Mouse (Mus musculus): ENCODE measurements at regions not wholly inside any gene's neighbourhood (a gene's known extent, or its start where the extent isn't known, plus 50 kb on each side); places are given as distances from the start of the nearest gene placed in this dataset.
"Not testable (repeated sequence)": the region's sequence is repeated elsewhere in the genome, so short reads cannot be mapped to it uniquely, and the experiment has no call there.

- no peaks in the 10 kb centered on the region for H3K9me3 ChIP-seq (replicated peaks; ENCODE audit: control insufficient read depth, low read length, poor library complexity, severe bottlenecking)
- no peak for ATAC-seq
- no peak overlapping the region for H3K9ac ChIP-seq (ENCODE audit: low read depth, low read length)
- peaks cover 9% of the 10 kb centered on the region for H3K4me1 ChIP-seq (ENCODE audit: control insufficient read depth, insufficient read depth, low read length)
- WGBS = 73% methylated on average over 7 of the region's 7 CpGs
- no peak overlapping the region for H3K4me3 ChIP-seq (ENCODE audit: low read depth, low read length)
- H3K36me3 ChIP-seq (ENCODE audit: control insufficient read depth, insufficient read depth, low read length) = no peaks in the 10 kb centered on the region
- H3K4me2 ChIP-seq (ENCODE audit: low read length) = no peak overlapping the region
- H3K27me3 ChIP-seq (ENCODE audit: control insufficient read depth, insufficient read depth, low read depth, low read length) = no peaks in the 10 kb centered on the region
- no peak overlapping the region for H3K27ac ChIP-seq (ENCODE audit: low read length)
These were observed 228.9 kb upstream of the Pbx1 start for GRCm38 (mm10) chr1:168660956-168661355.

- no peak for ATAC-seq
- H3K4me1 ChIP-seq (ENCODE audit: control insufficient read depth, insufficient read depth, low read length) = peaks cover 9% of the 10 kb centered on the region
- no peak overlapping the region for H3K9ac ChIP-seq (ENCODE audit: low read depth, low read length)
- H3K36me3 ChIP-seq (ENCODE audit: control insufficient read depth, insufficient read depth, low read length) = no peaks in the 10 kb centered on the region
- no peak overlapping the region for H3K4me2 ChIP-seq (ENCODE audit: low read length)
- WGBS = 82% methylated on average over 5 of the region's 5 CpGs
- H3K9me3 ChIP-seq (replicated peaks; ENCODE audit: control insufficient read depth, low read length, poor library complexity, severe bottlenecking) = no peaks in the 10 kb centered on the region
- H3K4me3 ChIP-seq (ENCODE audit: low read depth, low read length) = no peak overlapping the region
- no peaks in the 10 kb centered on the region for H3K27me3 ChIP-seq (ENCODE audit: control insufficient read depth, insufficient read depth, low read depth, low read length)
- no peak overlapping the region for H3K27ac ChIP-seq (ENCODE audit: low read length)
These were observed 227.5 kb upstream of the Pbx1 start for GRCm38 (mm10) chr1:168659578-168659977.

DNA sequence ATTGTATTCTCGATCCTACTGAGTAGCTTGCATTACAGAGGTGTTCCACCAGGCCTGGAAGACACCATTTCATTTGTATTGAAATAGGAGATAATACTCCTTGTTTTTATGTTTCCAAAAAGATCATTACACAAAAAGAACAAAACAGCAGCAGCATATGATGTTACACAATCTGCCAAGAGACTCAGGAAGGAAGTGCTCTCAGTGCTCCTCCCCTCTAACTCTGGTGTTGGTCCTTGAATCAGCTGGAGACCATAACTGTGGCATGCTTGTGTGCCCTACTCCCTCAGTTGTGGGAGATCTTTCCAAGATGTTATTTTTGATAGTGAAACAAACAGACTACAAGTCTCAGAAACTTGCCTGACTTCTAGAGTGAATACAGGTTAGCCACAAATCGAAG, 200.8 kb upstream of the Pbx1 start:
- WGBS = 92% methylated on average over 2 of the region's 2 CpGs
- Histone ChIP-seq H3K9me3 (replicated peaks; ENCODE audit: control insufficient read depth, low read length, poor library complexity, severe bottlenecking) (no peaks in the 10 kb centered on the region), H3K9ac (ENCODE audit: low read depth, low read length) (no peak overlapping the region), H3K4me2 (ENCODE audit: low read length) (no peak overlapping the region), H3K4me1 (ENCODE audit: control insufficient read depth, insufficient read depth, low read length) (no peaks in the 10 kb centered on the region), H3K27ac (ENCODE audit: low read length) (no peak overlapping the region), H3K4me3 (ENCODE audit: low read depth, low read length) (no peak overlapping the region), H3K36me3 (ENCODE audit: control insufficient read depth, insufficient read depth, low read length) (no peaks in the 10 kb centered on the region), H3K27me3 (ENCODE audit: control insufficient read depth, insufficient read depth, low read depth, low read length) (no peaks in the 10 kb centered on the region)
- ATAC-seq = no peak

GRCm38 (mm10) chr1:168631979-168632378, 199.9 kb upstream of the Pbx1 start:
- WGBS = 62% methylated on average over 2 of the region's 2 CpGs
- no peak overlapping the region for H3K4me2 ChIP-seq (ENCODE audit: low read length)
- ATAC-seq = no peak

DNA sequence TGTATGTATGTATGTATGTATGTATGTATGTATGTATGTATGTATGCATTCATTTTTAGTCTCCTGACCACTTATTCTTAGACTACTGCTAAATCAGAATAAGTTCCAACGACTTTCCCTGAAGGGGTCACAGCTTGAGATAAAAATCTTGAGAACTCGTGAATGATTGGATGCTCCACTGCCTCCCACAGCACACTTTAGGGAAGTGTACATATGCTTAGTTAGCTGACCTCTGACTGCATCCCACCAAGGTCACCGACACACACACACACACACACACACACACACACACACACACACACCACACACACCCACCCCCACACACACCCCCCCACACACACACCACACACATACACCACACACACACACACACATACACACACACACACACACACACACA, 169.9 kb upstream of the Pbx1 start:
- H3K9me3 ChIP-seq (replicated peaks; ENCODE audit: control insufficient read depth, low read length, poor library complexity, severe bottlenecking); H3K4me3 ChIP-seq (ENCODE audit: low read depth, low read length); ATAC-seq; H3K9ac ChIP-seq (ENCODE audit: low read depth, low read length); H3K27ac ChIP-seq (ENCODE audit: low read length); H3K4me2 ChIP-seq (ENCODE audit: low read length); H3K27me3 ChIP-seq (ENCODE audit: control insufficient read depth, insufficient read depth, low read depth, low read length); H3K36me3 ChIP-seq (ENCODE audit: control insufficient read depth, insufficient read depth, low read length): not testable (repeated sequence)
- H3K4me1 ChIP-seq (ENCODE audit: control insufficient read depth, insufficient read depth, low read length) = peaks cover 17% of the 10 kb centered on the region
- WGBS = 46% methylated on average over 2 of the region's 3 CpGs

More at GRCm38 (mm10) chr1:168631979-168632378, 199.9 kb upstream of the Pbx1 start:
- Histone ChIP-seq H3K4me3 (ENCODE audit: low read depth, low read length) (no peak overlapping the region), H3K9ac (ENCODE audit: low read depth, low read length) (no peak overlapping the region), H3K4me1 (ENCODE audit: control insufficient read depth, insufficient read depth, low read length) (no peaks in the 10 kb centered on the region), H3K27me3 (ENCODE audit: control insufficient read depth, insufficient read depth, low read depth, low read length) (no peaks in the 10 kb centered on the region), H3K36me3 (ENCODE audit: control insufficient read depth, insufficient read depth, low read length) (no peaks in the 10 kb centered on the region), H3K27ac (ENCODE audit: low read length) (no peak overlapping the region), H3K9me3 (replicated peaks; ENCODE audit: control insufficient read depth, low read length, poor library complexity, severe bottlenecking) (no peaks in the 10 kb centered on the region)

DNA sequence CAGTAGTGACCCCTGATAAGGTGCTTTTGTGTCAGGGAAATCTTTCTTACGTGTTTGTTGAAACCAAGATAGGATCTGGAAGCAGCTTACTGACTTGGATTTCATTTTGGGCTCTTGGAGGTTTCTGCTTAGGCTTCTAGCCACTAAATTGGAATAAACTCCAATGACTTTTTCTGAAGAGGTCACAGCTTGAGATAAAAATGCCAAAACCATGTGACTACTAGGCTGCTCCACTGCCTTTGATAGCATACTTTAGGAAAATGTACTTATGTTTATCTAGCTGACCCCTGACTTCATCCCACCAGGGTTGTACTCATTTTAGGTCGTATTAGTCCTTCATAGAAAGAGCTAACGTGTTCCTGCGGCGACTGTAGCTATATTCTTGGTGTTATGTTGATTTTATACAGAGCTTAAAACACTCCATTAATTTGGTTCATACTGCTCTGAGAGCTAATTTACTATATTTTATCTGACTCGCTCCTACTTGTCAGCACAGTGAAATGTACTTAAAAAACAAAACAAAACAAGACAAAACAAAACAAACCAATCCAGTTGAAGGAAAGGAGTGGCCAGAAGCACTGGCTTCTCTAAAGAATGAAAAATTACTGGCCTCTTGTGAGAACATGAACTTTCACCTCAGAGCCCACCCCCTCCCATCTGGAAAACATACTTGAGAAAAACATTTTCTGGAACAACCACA, 168.5 kb upstream of the Pbx1 start:
- ATAC-seq = no peak
- WGBS = 85% methylated on average over 6 of the region's 6 CpGs
- no peak overlapping the region for H3K9ac ChIP-seq (ENCODE audit: low read depth, low read length)
- H3K9me3 ChIP-seq (replicated peaks; ENCODE audit: control insufficient read depth, low read length, poor library complexity, severe bottlenecking) = no peaks in the 10 kb centered on the region
- H3K4me3 ChIP-seq (ENCODE audit: low read depth, low read length) = no peak overlapping the region
- H3K36me3 ChIP-seq (ENCODE audit: control insufficient read depth, insufficient read depth, low read length) = no peaks in the 10 kb centered on the region
- no peak overlapping the region for H3K27ac ChIP-seq (ENCODE audit: low read length)
- no peaks in the 10 kb centered on the region for H3K27me3 ChIP-seq (ENCODE audit: control insufficient read depth, insufficient read depth, low read depth, low read length)
- H3K4me1 ChIP-seq (ENCODE audit: control insufficient read depth, insufficient read depth, low read length) = peaks cover 17% of the 10 kb centered on the region
- no peak overlapping the region for H3K4me2 ChIP-seq (ENCODE audit: low read length)

DNA sequence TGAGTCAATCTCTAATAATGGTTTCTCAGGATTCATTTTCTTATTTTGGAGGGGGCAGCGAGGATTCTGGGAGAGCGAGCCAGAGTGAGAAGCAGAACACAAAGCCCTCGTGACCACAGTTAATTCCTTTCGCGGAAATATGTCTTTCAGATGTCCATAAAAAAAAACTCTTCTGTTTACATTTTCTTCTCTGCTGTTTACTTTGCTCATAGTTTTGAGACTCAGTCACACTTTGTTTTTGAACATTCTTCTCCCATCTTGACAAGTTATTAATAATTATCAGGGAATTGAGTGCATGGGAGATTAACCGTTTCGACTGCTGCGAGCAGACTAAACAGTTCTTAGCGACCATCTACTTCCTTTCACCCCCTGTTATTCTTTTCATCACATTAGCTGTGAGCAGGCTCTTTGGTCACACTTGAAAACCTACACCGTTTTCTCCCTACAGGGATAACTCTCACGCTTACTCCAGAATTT, 166.2 kb upstream of the Pbx1 start:
- no peak overlapping the region for H3K9ac ChIP-seq (ENCODE audit: low read depth, low read length)
- H3K9me3 ChIP-seq (replicated peaks; ENCODE audit: control insufficient read depth, low read length, poor library complexity, severe bottlenecking) = no peaks in the 10 kb centered on the region
- no peak for ATAC-seq
- H3K27ac ChIP-seq (ENCODE audit: low read length) = no peak overlapping the region
- WGBS = 8% methylated on average over 11 of the region's 11 CpGs
- H3K27me3 ChIP-seq (ENCODE audit: control insufficient read depth, insufficient read depth, low read depth, low read length) = no peaks in the 10 kb centered on the region
- no peaks in the 10 kb centered on the region for H3K36me3 ChIP-seq (ENCODE audit: control insufficient read depth, insufficient read depth, low read length)
- H3K4me3 ChIP-seq (ENCODE audit: low read depth, low read length) = no peak overlapping the region
- H3K4me1 ChIP-seq (ENCODE audit: control insufficient read depth, insufficient read depth, low read length) = peaks cover 17% of the 10 kb centered on the region
- H3K4me2 ChIP-seq (ENCODE audit: low read length) = peak overlapping the region; percentile 39

- Histone ChIP-seq H3K4me2 (ENCODE audit: low read length) (peak overlapping the region; percentile 39), H3K36me3 (ENCODE audit: control insufficient read depth, insufficient read depth, low read length) (no peaks in the 10 kb centered on the region), H3K9me3 (replicated peaks; ENCODE audit: control insufficient read depth, low read length, poor library complexity, severe bottlenecking) (no peaks in the 10 kb centered on the region), H3K27me3 (ENCODE audit: control insufficient read depth, insufficient read depth, low read depth, low read length) (no peaks in the 10 kb centered on the region), H3K27ac (ENCODE audit: low read length) (peak overlapping the region; percentile 59), H3K4me1 (ENCODE audit: control insufficient read depth, insufficient read depth, low read length) (peaks cover 17% of the 10 kb centered on the region), H3K4me3 (ENCODE audit: low read depth, low read length) (no peak overlapping the region), H3K9ac (ENCODE audit: low read depth, low read length) (0 out of 2 replicates have a peak overlapping the region, but pooled peaks have one; percentile 22)
- 11% methylated on average over 5 of the region's 5 CpGs for WGBS
- ATAC-seq = peak; percentile 39; the same call in 1 of the 2 replicates
These were observed 165.4 kb upstream of the Pbx1 start for GRCm38 (mm10) chr1:168597495-168597894.

DNA sequence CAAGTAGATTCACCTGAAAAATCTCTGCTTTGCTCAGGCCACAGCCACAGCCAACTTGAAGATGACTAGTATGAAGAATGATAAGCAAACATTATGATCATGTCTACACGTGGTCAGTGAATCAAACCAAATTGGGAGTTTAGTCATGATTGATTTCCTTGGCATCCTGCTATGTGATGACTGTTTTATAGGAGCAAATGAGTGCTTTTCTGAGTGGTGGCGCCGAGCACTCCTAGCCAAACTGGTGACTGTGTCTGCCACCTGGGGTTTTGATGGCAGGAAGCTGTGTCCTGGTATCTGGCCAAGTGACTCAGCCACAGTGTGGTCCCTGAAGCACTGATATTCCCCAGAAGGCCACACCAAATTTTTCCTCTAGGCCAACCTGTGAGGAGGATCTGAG, 152.1 kb upstream of the Pbx1 start:
- Histone ChIP-seq H3K4me3 (ENCODE audit: low read depth, low read length) (no peak overlapping the region), H3K27ac (ENCODE audit: low read length) (no peak overlapping the region), H3K9ac (ENCODE audit: low read depth, low read length) (no peak overlapping the region), H3K36me3 (ENCODE audit: control insufficient read depth, insufficient read depth, low read length) (no peaks in the 10 kb centered on the region), H3K4me2 (ENCODE audit: low read length) (no peak overlapping the region), H3K27me3 (ENCODE audit: control insufficient read depth, insufficient read depth, low read depth, low read length) (no peaks in the 10 kb centered on the region), H3K9me3 (replicated peaks; ENCODE audit: control insufficient read depth, low read length, poor library complexity, severe bottlenecking) (no peaks in the 10 kb centered on the region), H3K4me1 (ENCODE audit: control insufficient read depth, insufficient read depth, low read length) (no peaks in the 10 kb centered on the region)
- 86% methylated on average over 3 of the region's 3 CpGs for WGBS
- no peak for ATAC-seq

Data from midbrain, embryonic 16.5 days (tissue).